8 mouse cellular contexts compared by ENCODE assay signal in genomic region chr2:114260397-114261071, GRCm38 (mm10). TPM values are rescaled to one million over a fixed set of nuclear protein-coding genes. Genes with fewer than 3 reads are reported as not detected.
DNase-seq lines count a peak whose midpoint lies in the region; ATAC-seq and TF ChIP-seq lines count a peak whose summit lies in the region.

No protein-coding gene starts in this region.

- intact Hi-C loops in left cerebral cortex, postnatal 14 days (cut with DNase I), result loop anchor here (10.0 kb wide), 4 partner anchors 154 to 1844 kb away; no protein-coding TSS in a partner anchor

- H3K36me3 ChIP-seq in testis, adult 2 months (ENCODE audit: control insufficient read depth, insufficient read depth, low read length), result no peaks in the 10 kb centered on the region
- H3K36me3 ChIP-seq in forebrain, embryonic 12.5 days (replicated peaks), result no peaks in the 10 kb centered on the region
- no peaks in the 10 kb centered on the region for H3K36me3 ChIP-seq in hindbrain, embryonic 14.5 days (replicated peaks; ENCODE audit: control insufficient read depth, insufficient read depth)
- H3K36me3 ChIP-seq in midbrain, embryonic 11.5 days (ENCODE audit: control insufficient read depth, insufficient read depth, low read length), result no peaks in the 10 kb centered on the region

- no peak for DNase-seq in testis, postnatal 10 days (ENCODE audit: low spot score)
- DNase-seq in brain, adult 2 months (ENCODE audit: low read depth, low spot score), result peak; percentile 72
- peak; percentile 80 for DNase-seq in hindbrain, embryonic 14.5 days (ENCODE audit: low spot score)
- DNase-seq in left cerebral cortex, postnatal 14 days (ENCODE audit: low spot score in 2 of 2), result peak; percentile 50 to 59
- DNase-seq in midbrain, embryonic 11.5 days (ENCODE audit: low spot score, missing footprints), result peak; percentile 94
- peak; percentile 10 for DNase-seq in yolk sac, embryonic 10.5 days (ENCODE audit: low spot score)

- H3K27me3 ChIP-seq in testis, adult 2 months (ENCODE audit: control insufficient read depth, insufficient read depth, low read length), result no peaks in the 10 kb centered on the region
- H3K27me3 ChIP-seq in forebrain, embryonic 12.5 days, result peaks cover 12% of the 10 kb centered on the region; the same call in 1 of the 2 replicates
- no peaks in the 10 kb centered on the region for H3K27me3 ChIP-seq in hindbrain, embryonic 14.5 days (ENCODE audit: control insufficient read depth, insufficient read depth, low read length)
- no peaks in the 10 kb centered on the region for H3K27me3 ChIP-seq in midbrain, embryonic 11.5 days (ENCODE audit: control insufficient read depth, insufficient read depth, low read length)

- 49% methylated on average over 8 of the region's 8 CpGs for WGBS in forebrain, embryonic 12.5 days
- 47% methylated on average over 8 of the region's 8 CpGs for WGBS in hindbrain, embryonic 14.5 days
- WGBS in midbrain, embryonic 11.5 days, result 48% methylated on average over 8 of the region's 8 CpGs

- H3K27ac ChIP-seq in testis, adult 2 months (ENCODE audit: control insufficient read depth, insufficient read depth, low read depth, low read length), result no peak overlapping the region
- H3K27ac ChIP-seq in forebrain, embryonic 12.5 days, result no peak overlapping the region
- no peak overlapping the region for H3K27ac ChIP-seq in hindbrain, embryonic 14.5 days
- no peak overlapping the region for H3K27ac ChIP-seq in midbrain, embryonic 11.5 days (ENCODE audit: low read depth, low read length)

- no peak overlapping the region for H3K4me2 ChIP-seq in forebrain, embryonic 12.5 days
- H3K4me2 ChIP-seq in hindbrain, embryonic 14.5 days (replicated peaks), result peak overlapping the region; percentile 9
- no peak overlapping the region for H3K4me2 ChIP-seq in midbrain, embryonic 11.5 days

- 0 out of 2 replicates have a peak, but pooled peaks have one; percentile 67 for ATAC-seq in forebrain, embryonic 12.5 days (ENCODE audit: low FRiP score)
- ATAC-seq in hindbrain, embryonic 14.5 days (ENCODE audit: low FRiP score), result peak; percentile 62; the same call in 1 of the 2 replicates
- ATAC-seq in midbrain, embryonic 11.5 days (ENCODE audit: low FRiP score), result peak; percentile 82

- no peak overlapping the region for H3K4me3 ChIP-seq in testis, adult 2 months (ENCODE audit: control insufficient read depth, low read depth, low read length)
- H3K4me3 ChIP-seq in forebrain, embryonic 12.5 days (replicated peaks), result no peak overlapping the region
- no peak overlapping the region for H3K4me3 ChIP-seq in hindbrain, embryonic 14.5 days (replicated peaks; ENCODE audit: low read length)
- no peak overlapping the region for H3K4me3 ChIP-seq in midbrain, embryonic 11.5 days (ENCODE audit: low read depth, low read length)

- no peak overlapping the region for H3K9ac ChIP-seq in forebrain, embryonic 12.5 days
- no peak overlapping the region for H3K9ac ChIP-seq in hindbrain, embryonic 14.5 days
- H3K9ac ChIP-seq in midbrain, embryonic 11.5 days (ENCODE audit: low read length), result no peak overlapping the region

- H3K4me1 ChIP-seq in testis, adult 2 months (ENCODE audit: control insufficient read depth, insufficient read depth, low read length), result no peaks in the 10 kb centered on the region
- peaks cover 5% of the 10 kb centered on the region; the same call in 1 of the 2 replicates for H3K4me1 ChIP-seq in forebrain, embryonic 12.5 days
- H3K4me1 ChIP-seq in hindbrain, embryonic 14.5 days (replicated peaks; ENCODE audit: control insufficient read depth, insufficient read depth, low read length), result no peaks in the 10 kb centered on the region
- H3K4me1 ChIP-seq in midbrain, embryonic 11.5 days (ENCODE audit: control insufficient read depth, insufficient read depth, low read length), result no peaks in the 10 kb centered on the region

- TF ChIP-seq POLR2A in testis, adult 2 months (IDR thresholded peaks at IDR 0.05; ENCODE audit: control insufficient read depth, low read depth, low read length), result no peak

- peak; percentile 38; the same call in 1 of the 2 replicates for TF ChIP-seq CTCF in testis, adult 2 months (IDR thresholded peaks at IDR 0.05; ENCODE audit: control insufficient read depth, insufficient read depth, insufficient replicate concordance, low read depth, low read length)

- H3K9me3 ChIP-seq in forebrain, embryonic 12.5 days, result no peaks in the 10 kb centered on the region
- H3K9me3 ChIP-seq in hindbrain, embryonic 14.5 days (ENCODE audit: control insufficient read depth, low read length), result no peaks in the 10 kb centered on the region
- H3K9me3 ChIP-seq in midbrain, embryonic 11.5 days (ENCODE audit: control insufficient read depth, low read length), result no peaks in the 10 kb centered on the region

RNA-seq across cellular contexts. Expression of gene Zfp770, which starts 59.3 kb away (rescaled TPM):
- 1.3 and 2.1 TPM in 2 replicates for polyA plus RNA-seq in testis, adult 2 months (2012; rRNA removed)
- 4.8 and 4.9 TPM in 2 replicates for polyA plus RNA-seq in forebrain, embryonic 12.5 days (2016; fragmentation: Nextera tagmentation; extraction: Ambion mirVana)
- polyA plus RNA-seq in hindbrain, embryonic 14.5 days (2014; fragmentation: Nextera tagmentation; extraction: Ambion mirVana), result 6.6 and 8.0 TPM in 2 replicates
- total RNA-seq in left cerebral cortex, postnatal 14 days (2021), result 10 to 100 TPM; 28.7 to 29.3 TPM
- polyA plus RNA-seq in midbrain, embryonic 11.5 days (2014; fragmentation: Nextera tagmentation; extraction: Ambion mirVana), result 3.9 and 4.3 TPM in 2 replicates
